Mouse (Mus musculus) kidney, postnatal 14 days (tissue): ENCODE measurements around the gene H2-Q4.
A peak's percentile ranks its signal among the peaks of the same experiment; 100 is the strongest.
"Not testable (repeated sequence)": the region's sequence is repeated elsewhere in the genome, so short reads cannot be mapped to it uniquely, and the experiment has no call there.

Experiments
- DNase-seq: peaks from one replicate; pipeline ENCODE4 v3.0.0; 2022; ENCODE audit warnings: mixed read lengths

Gene H2-Q4

DNA sequence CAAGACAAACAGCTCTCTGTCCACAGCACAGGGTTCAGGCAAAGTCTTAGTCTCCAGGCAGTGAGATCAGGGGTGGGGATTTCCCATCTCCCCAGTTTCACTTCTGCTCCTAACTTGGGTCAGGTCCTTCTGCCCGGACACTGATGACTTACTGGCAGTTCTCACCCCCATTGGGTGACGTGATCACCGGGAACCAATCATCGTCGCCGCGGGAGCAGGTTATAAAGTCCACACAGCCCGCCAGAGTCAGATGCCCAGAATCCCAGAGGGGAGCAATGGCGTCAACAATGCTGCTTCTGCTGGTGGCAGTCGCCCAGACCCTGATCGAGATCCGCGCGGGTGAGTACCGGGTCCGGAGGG lies at the start of gene H2-Q4:
H2-Q4 (plus strand) TSS at position 249 of the 360 bp plus-strand sequence.
- DNase-seq = peak; percentile 95

- not testable (repeated sequence) for DNase-seq
Observed at GRCm38 (mm10) chr17:35329714-35330113, 49.7 kb upstream of the H2-Q4 start.

GRCm38 (mm10) chr17:35331546-35331945 lies 47.9 kb upstream of the H2-Q4 start:
- not testable (repeated sequence) for DNase-seq

DNA sequence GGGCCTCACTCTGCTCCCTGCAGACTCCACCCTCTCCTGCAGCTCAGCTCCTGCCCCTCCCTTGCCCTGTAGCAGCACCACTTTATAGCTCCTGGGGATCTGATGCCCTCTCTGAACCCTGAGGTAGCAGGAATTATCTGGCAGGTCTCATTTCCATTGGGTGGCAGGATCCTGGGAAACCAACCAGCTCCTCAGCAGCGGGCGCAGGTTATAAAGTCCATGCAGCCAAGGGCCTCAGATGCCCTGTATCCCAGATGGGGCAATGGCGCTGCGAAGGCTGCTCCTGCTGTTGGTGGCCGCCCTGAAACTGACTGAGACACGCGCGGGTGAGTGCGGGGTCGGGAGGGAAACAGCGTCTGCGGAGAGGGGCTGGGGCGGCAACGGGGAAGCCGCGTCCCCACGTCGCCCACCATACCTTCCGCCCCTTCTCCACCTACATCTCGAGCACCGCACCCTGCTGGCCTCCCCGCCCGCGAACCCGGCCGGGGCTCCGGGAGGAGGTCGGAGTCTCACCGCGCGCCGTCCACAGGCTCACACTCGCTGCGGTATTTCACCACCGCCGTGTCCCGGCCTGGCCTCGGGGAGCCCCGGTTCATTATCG lies 37.2 kb upstream of the H2-Q4 start, which contains the start of gene H2-Q2:
H2-Q2 (plus strand) TSS at position 172 of the 601 bp plus-strand sequence.
- peak; percentile 27 for DNase-seq

DNA sequence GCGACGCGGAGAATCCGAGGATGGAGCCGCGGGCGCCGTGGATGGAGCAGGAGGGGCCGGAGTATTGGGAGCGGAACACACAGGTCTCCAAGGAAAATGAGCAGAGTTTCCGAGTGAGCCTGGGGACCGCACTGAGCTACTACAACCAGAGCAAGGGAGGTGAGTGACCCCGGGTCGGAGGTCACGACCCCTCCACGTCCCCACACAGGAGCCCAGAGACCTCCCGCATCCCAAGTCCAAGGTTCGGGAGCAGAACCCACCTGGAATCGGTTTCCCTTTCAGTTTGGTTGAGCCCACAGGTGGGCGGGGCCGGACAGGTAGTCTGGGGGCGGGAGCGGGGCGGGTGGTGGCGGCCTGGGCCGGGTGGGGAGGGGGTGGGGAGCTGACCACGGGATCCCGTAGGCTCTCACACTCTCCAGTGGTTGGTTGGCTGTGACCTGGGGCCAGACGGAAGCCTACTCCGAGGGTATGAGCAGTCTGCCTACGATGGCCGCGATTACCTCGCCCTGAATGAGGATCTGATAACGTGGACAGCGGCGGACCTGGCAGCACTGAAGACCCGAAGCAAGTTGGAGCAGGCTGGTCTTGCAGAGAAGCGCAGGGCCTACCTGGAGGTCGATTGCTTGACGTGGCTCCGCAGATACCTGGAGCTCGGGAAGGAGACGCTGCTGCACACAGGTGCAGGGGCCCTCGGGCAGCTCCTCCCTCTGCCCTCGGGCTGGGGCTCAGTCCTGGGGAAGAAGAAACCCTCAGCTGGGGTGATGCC lies 36.5 kb upstream of the H2-Q4 start:
- peak; percentile 24 for DNase-seq

DNA sequence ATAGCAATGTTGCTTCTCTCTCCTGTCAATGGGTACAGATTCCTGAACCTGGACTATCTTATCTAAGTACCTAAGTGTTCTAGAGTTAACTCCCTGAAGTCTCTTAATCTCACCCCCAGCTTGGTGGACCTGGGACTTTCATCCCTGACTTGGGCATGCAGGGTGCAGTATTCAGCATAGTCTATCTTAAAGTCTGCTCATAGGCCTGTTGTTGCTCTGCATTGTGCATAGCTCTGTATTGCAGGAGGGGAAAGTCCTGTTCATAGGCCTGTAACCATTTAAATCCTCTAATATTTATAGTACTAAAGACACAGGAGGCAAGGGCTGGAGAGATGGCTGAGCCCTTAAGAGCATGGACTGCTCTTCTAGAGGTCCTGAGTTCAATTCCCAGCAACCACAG lies 31.8 kb upstream of the H2-Q4 start:
- not testable (repeated sequence) for DNase-seq

- DNase-seq = not testable (repeated sequence)
Observed at GRCm38 (mm10) chr17:35353275-35353674, 26.1 kb upstream of the H2-Q4 start.

DNA sequence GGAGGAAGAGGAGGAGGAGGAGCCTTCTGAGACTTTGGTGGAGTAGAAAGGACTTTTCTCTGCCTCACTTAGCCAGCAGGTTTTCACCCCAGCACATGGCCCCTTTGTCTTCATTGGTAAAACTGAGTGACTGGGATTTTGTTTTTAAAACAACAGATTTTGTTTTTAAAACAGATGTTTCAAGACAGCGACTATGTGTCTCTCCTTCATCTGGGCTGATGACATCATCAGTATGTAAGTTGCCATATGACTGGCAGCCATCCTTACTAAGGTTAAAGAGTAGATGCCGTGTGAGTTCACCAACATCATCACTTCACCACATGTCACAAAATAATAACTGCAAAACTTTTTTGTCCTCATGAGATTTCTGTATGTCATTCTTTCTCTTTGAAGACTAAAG lies 25.3 kb upstream of the H2-Q4 start:
- DNase-seq = no peak

GRCm38 (mm10) chr17:35357086-35357485 lies 22.3 kb upstream of the H2-Q4 start:
- no peak for DNase-seq

DNA sequence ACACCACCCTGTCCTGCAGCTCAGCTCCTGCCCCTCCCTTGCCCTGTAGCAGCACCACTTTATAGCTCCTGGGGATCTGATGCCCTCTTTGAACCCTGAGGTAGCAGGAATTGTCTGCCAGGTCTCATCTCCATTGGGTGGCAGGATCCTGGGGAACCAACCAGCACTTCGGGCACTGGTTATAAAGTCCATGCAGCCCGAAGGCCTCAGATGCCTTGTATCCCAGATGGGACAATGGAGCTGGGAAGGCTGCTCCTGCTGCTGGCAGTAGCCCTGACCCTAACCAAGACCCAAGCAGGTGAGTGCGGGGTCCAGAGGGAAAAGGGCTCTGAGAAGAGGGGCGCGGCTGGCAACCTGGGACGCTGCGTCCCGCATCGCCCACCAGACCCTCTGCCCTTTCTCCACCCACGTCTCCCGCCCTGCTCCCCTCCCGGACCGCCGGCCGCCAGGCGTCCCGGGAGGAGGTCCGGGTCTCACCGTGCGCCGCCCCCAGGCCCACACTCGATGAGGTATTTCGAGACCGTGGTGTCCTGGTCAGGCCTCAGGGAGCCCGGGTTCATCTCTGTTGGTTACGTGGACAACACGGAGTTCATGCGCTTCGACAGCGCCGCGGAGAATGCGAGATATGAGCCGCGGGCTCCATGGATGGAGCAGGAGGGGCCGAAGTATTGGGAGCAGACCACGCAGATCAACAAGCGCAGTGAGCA lies 20.5 kb upstream of the H2-Q4 start:
- no peak for DNase-seq

DNA sequence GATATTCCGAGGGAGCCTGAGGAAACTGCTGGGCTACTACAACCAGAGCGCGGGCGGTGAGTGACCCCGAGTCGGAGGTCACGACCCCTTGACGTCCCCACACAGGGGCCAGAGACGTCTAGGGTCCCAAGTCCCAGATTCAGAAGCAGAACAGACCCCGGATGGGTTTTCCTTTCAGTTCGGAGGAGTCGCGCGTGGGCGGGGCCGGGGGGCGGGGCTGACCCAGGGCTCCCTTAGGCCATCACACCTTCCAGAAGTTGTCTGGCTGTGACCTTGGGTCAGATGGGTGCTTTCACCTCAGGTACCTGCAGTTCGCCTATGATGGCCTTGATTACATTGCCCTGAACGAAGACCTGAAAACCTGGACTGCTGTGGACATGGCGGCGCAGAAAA lies 20.0 kb upstream of the H2-Q4 start:
- no peak for DNase-seq

- peak; percentile 59 for DNase-seq
Observed at GRCm38 (mm10) chr17:35379729-35380451, 473 bp downstream of the H2-Q4 start.

GRCm38 (mm10) chr17:35389796-35390195 lies 10.4 kb downstream of the H2-Q4 start:
- DNase-seq = peak; percentile 13

DNA sequence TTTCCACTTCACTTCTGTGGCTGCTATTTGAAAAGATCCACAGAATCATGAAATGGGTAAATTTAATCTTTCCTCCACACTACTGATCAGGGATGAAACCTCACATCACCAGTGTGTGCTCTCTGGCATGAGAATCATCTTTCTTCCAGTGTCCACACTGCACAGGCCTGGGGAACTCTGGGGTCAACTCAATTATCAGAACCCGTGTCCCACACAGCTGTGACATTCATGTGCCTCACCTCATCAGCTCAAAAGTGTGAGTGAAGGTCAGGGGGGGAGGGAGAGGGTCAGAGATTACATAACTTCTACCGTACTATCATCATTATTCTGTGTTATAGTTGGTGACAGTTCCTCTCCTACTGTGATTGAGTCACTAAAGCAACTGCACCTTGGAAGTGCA lies 13.3 kb downstream of the H2-Q4 start:
- not testable (repeated sequence) for DNase-seq

DNA sequence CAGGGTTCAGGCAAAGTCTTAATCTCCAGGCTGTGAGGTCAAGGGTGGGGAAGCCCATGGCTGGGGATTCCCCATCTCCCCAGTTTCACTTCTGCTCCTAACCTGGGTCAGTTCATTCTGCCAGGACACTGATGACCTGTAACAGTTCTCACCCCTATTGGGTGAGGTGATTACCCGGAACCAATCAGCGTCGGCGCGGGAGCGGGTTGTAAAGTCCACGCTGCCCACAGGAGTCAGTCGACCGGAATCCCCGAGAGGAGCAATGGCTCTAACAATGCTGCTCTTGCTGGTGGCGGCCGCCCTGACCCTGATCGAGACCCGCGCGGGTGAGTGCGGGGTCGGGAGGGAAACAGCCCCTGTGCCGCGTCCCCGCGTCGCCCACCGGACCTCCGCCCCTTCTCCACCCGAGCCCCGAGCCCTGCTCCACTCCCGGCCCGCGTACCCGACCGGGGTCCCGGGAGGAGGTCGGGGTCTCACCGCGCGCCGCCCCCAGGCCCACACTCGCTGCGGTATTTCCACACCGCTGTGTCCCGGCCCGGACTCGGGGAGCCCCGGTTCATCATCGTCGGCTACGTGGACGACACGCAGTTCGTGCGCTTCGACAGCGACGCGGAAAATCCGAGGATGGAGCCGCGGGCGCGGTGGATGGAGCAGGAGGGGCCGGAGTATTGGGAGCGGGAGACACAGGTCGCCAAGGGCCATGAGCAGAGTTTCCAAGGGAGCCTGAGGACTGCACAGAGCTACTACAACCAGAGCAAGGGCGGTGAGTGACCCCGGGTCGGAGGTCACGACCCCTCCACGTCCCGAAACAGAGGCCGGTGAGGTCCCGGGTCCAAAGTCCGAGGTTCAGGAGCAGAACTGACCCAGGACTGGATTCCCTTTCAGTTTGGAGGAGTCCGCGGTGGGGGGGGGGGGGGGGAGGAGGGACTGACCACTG lies 14.7 kb downstream of the H2-Q4 start:
- peak; percentile 30 for DNase-seq

GRCm38 (mm10) chr17:35396956-35397355 lies 17.5 kb downstream of the H2-Q4 start:
- not testable (repeated sequence) for DNase-seq

- DNase-seq = not testable (repeated sequence)
Observed at GRCm38 (mm10) chr17:35413057-35413456, 33.6 kb downstream of the H2-Q4 start.

DNA sequence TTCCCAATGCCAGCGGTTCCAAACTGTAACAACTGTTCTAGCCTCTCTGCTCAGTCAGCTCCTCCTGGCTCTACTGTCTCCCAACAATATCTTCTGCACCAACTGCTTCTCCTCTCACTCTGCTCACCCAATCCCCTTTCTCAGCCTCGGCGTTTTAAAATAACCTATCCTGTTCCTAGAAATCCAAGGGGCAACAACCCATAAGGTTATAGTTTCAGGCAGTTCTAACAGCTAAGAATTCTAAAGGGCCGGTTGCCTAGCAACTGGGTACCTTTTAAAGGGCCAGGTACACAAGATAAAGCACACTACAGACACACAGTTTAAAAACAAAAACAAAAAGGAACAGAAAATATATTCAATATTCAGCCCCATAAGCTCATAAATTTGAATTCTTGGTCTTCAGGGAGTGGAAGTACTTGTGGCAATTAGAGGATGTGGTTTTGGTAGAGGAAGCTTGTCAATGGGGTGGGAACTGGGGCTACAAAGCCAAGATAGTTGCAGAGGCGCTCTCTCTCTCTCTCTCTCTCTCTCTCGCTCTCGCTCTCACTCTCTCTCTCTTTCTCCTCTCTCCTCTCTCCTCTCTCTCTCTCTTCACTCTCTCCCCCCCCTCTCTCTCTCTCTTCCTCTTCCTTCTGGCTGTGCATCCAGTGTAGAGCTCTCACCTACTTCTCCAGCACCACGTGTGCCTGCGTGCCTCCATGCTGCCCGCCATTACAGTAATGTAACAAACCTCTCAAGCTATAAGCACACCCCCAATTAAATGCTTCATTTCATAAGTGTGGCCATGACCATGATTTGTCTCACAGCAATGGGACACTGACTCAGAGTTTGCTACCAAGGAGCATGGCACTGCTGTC lies 36.1 kb downstream of the H2-Q4 start:
- not testable (repeated sequence) for DNase-seq

- no peak for DNase-seq
Observed at GRCm38 (mm10) chr17:35418772-35419171, 39.4 kb downstream of the H2-Q4 start.

GRCm38 (mm10) chr17:35419564-35419963 lies 40.1 kb downstream of the H2-Q4 start:
- DNase-seq = not testable (repeated sequence)
